Mouse (Mus musculus): ENCODE measurements around the gene Abhd13. TPM values are rescaled to one million over a fixed set of nuclear protein-coding genes. Genes with fewer than 3 reads are reported as not detected.

The Abhd13 gene
- polyA plus RNA-seq, 1 experiment = not detected

GRCm38 (mm10) chr8:9971866-9972265, 5.6 kb upstream of the Abhd13 start:
- TF ChIP-seq CTCF (IDR thresholded peaks at IDR 0.05; ENCODE audit: insufficient read depth, low read depth, low read length) (no peak), POLR2A (IDR thresholded peaks at IDR 0.05; ENCODE audit: insufficient read depth, low read depth, low read length) (no peak)

GRCm38 (mm10) chr8:9975276-9975675, 2.2 kb upstream of the Abhd13 start:
- H3K27ac ChIP-seq (ENCODE audit: insufficient read depth, low read depth, low read length) = no peak overlapping the region
- TF ChIP-seq POLR2A (IDR thresholded peaks at IDR 0.05; ENCODE audit: insufficient read depth, low read depth, low read length) = no peak
- TF ChIP-seq CTCF (IDR thresholded peaks at IDR 0.05; ENCODE audit: insufficient read depth, low read depth, low read length) = no peak
- 43% methylated on average over 5 of the region's 5 CpGs for WGBS
- peaks cover 8% of the 10 kb centered on the region for H3K4me1 ChIP-seq (ENCODE audit: control insufficient read depth, insufficient read depth, low read length)
- H3K4me3 ChIP-seq (ENCODE audit: insufficient read depth, low read depth, low read length) = no peak overlapping the region

More at GRCm38 (mm10) chr8:9971866-9972265, 5.6 kb upstream of the Abhd13 start:
- H3K4me1 ChIP-seq (ENCODE audit: control insufficient read depth, insufficient read depth, low read length) = no peaks in the 10 kb centered on the region
- H3K4me3 ChIP-seq (ENCODE audit: insufficient read depth, low read depth, low read length) = no peak overlapping the region
- WGBS = 98% methylated on average over 9 of the region's 9 CpGs
- H3K27ac ChIP-seq (ENCODE audit: insufficient read depth, low read depth, low read length) = no peak overlapping the region

- no peak overlapping the region for H3K27ac ChIP-seq (ENCODE audit: insufficient read depth, low read depth, low read length)
- TF ChIP-seq CTCF (IDR thresholded peaks at IDR 0.05; ENCODE audit: insufficient read depth, low read depth, low read length) = peak; percentile 79
- 0 out of 2 replicates have a peak, but pooled peaks have one; percentile 27 for TF ChIP-seq POLR2A (IDR thresholded peaks at IDR 0.05; ENCODE audit: insufficient read depth, low read depth, low read length)
- under 1% methylated on average over 47 of the region's 47 CpGs for WGBS
- peak overlapping the region; percentile 75 for H3K4me3 ChIP-seq (ENCODE audit: insufficient read depth, low read depth, low read length)
- H3K4me1 ChIP-seq (ENCODE audit: control insufficient read depth, insufficient read depth, low read length) = peaks cover 8% of the 10 kb centered on the region
Observed at GRCm38 (mm10) chr8:9975898-9976611, 1.5 kb upstream of the Abhd13 start.

- Histone ChIP-seq H3K4me3 (ENCODE audit: insufficient read depth, low read depth, low read length) (no peak overlapping the region), H3K4me1 (ENCODE audit: control insufficient read depth, insufficient read depth, low read length) (peaks cover 8% of the 10 kb centered on the region), H3K27ac (ENCODE audit: insufficient read depth, low read depth, low read length) (no peak overlapping the region)
- 36% methylated on average over 15 of the region's 15 CpGs for WGBS
- TF ChIP-seq POLR2A (IDR thresholded peaks at IDR 0.05; ENCODE audit: insufficient read depth, low read depth, low read length) = no peak
- no peak for TF ChIP-seq CTCF (IDR thresholded peaks at IDR 0.05; ENCODE audit: insufficient read depth, low read depth, low read length)
Observed at GRCm38 (mm10) chr8:9977016-9977415, 491 bp upstream of the Abhd13 start.

- no peak overlapping the region for H3K27ac ChIP-seq (ENCODE audit: insufficient read depth, low read depth, low read length)
- no peak for TF ChIP-seq CTCF (IDR thresholded peaks at IDR 0.05; ENCODE audit: insufficient read depth, low read depth, low read length)
- TF ChIP-seq POLR2A (IDR thresholded peaks at IDR 0.05; ENCODE audit: insufficient read depth, low read depth, low read length) = no peak
- peak overlapping the region; percentile 98 for H3K4me3 ChIP-seq (ENCODE audit: insufficient read depth, low read depth, low read length)
- peaks cover 8% of the 10 kb centered on the region for H3K4me1 ChIP-seq (ENCODE audit: control insufficient read depth, insufficient read depth, low read length)
- WGBS = 34% methylated on average over 18 of the region's 18 CpGs
Observed at GRCm38 (mm10) chr8:9978475-9979230, 1.1 kb downstream of the Abhd13 start.

GRCm38 (mm10) chr8:9979746-9980145, 2.2 kb downstream of the Abhd13 start:
- 47% methylated on average over 1 of the region's 1 CpGs for WGBS
- TF ChIP-seq CTCF (IDR thresholded peaks at IDR 0.05; ENCODE audit: insufficient read depth, low read depth, low read length) (no peak), POLR2A (IDR thresholded peaks at IDR 0.05; ENCODE audit: insufficient read depth, low read depth, low read length) (no peak)

GRCm38 (mm10) chr8:9980188-9980587, 2.7 kb downstream of the Abhd13 start:
- TF ChIP-seq CTCF (IDR thresholded peaks at IDR 0.05; ENCODE audit: insufficient read depth, low read depth, low read length) = no peak
- TF ChIP-seq POLR2A (IDR thresholded peaks at IDR 0.05; ENCODE audit: insufficient read depth, low read depth, low read length) = no peak
- Histone ChIP-seq H3K27ac (ENCODE audit: insufficient read depth, low read depth, low read length) (no peak overlapping the region), H3K4me1 (ENCODE audit: control insufficient read depth, insufficient read depth, low read length) (peaks cover 8% of the 10 kb centered on the region), H3K4me3 (ENCODE audit: insufficient read depth, low read depth, low read length) (no peak overlapping the region)

More at GRCm38 (mm10) chr8:9979746-9980145, 2.2 kb downstream of the Abhd13 start:
- peaks cover 8% of the 10 kb centered on the region for H3K4me1 ChIP-seq (ENCODE audit: control insufficient read depth, insufficient read depth, low read length)
- no peak overlapping the region for H3K4me3 ChIP-seq (ENCODE audit: insufficient read depth, low read depth, low read length)
- no peak overlapping the region for H3K27ac ChIP-seq (ENCODE audit: insufficient read depth, low read depth, low read length)

- Histone ChIP-seq H3K27ac (ENCODE audit: insufficient read depth, low read depth, low read length) (no peak overlapping the region), H3K4me3 (ENCODE audit: insufficient read depth, low read depth, low read length) (no peak overlapping the region), H3K4me1 (ENCODE audit: control insufficient read depth, insufficient read depth, low read length) (peaks cover 8% of the 10 kb centered on the region)
- TF ChIP-seq POLR2A (IDR thresholded peaks at IDR 0.05; ENCODE audit: insufficient read depth, low read depth, low read length) (no peak), CTCF (IDR thresholded peaks at IDR 0.05; ENCODE audit: insufficient read depth, low read depth, low read length) (no peak)
- WGBS = 87% methylated on average over 7 of the region's 7 CpGs
Observed at GRCm38 (mm10) chr8:10004115-10004514, 26.6 kb downstream of the Abhd13 start.

Data from olfactory bulb, adult 2 months (tissue).